Mouse (Mus musculus): ENCODE results near the gene Fthl17f.
A peak's percentile ranks its signal among the peaks of the same experiment; 100 is the strongest.
"Not testable (repeated sequence)": the region's sequence is repeated elsewhere in the genome, so short reads cannot be mapped to it uniquely, and the experiment has no call there.

Gene Fthl17f

DNA sequence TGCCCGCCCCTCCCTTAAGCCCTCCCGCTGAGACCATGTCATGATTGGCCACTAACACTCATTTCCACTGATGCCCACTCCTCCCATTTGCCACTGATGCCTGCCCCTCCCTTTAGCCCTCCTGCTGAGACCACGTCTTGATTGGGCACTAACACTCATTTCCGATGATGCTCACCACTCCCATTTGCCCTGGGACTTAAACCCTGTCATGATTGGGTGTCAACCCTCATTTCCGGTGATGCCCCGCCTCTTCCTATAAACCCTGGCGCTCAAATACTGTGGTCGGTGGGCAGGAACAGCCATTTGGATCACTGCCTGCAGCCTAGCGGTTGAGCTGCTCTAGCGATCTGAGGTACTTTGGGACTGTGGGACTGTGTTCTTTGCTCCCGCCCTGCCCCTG is at the start of gene Fthl17f:
Gene Fthl17f (plus strand): TSS at position 301 of the 400 bp plus-strand sequence.
- not testable (repeated sequence) for DNase-seq (ENCODE audit: low spot score in 2 of 2)

DNA sequence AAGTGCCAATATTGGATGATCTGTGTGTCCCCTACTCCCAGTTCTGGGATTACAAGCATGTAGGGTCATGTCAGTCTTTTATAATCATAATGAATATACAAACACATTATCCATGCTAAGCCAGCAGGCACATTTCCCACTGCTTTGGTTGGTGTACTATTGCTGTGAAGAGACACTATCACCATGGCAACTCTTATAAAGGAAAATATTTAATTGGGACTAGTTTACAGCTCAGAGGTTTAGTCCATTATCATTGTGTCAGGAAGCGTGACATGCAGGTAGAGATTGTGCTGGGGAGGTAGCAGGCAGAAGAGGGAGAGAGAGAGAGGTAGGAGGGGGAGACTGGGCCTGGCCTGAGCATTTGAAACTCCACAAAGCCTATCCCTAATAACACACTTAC is 46.7 kb upstream of the Fthl17f start:
- DNase-seq (ENCODE audit: low spot score in 2 of 2): no peak

DNA sequence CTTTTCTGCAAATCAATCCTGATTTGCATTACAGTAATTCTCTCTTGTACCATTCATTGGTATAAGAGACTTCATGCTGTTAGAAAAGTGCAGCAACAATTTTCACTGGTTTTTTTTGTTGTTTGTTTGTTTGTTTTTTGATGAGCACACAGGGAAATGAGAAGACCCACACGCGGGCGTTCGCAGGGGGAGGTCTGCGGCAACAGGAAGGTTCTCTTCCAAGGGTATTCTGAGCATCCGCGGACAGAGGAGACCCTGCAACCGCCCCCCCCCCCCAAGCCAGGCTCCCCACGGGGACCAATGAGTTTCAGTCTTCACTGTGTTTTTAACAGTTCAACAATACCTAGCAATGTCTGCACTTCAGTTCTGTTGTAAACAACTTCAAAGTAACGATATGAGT is 43.3 kb upstream of the Fthl17f start:
- DNase-seq (ENCODE audit: low spot score in 2 of 2): no peak

DNA sequence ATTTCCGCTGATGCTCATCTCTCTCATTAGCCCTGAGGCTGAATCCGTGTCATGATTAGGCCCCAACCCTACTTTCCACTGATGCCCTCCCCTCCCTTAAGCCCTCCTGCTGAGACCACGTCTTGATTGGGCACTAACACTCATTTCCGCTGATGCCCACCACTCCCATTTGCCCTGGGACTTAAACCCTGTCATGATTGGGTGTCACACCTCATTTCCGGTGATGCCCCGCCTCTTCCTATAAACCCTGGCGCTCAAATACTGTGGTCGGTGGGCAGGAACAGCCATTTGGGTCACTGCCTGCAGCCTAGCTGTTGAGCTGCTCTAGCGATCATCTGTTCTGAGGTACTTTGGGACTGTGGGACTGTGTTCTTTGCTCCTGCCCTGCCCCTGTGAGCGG is 29.6 kb upstream of the Fthl17f start, which contains the start of gene Fthl17e:
Gene Fthl17e (plus strand): TSS at position 301 of the 400 bp plus-strand sequence.
- DNase-seq (ENCODE audit: low spot score in 2 of 2): not testable (repeated sequence)

DNA sequence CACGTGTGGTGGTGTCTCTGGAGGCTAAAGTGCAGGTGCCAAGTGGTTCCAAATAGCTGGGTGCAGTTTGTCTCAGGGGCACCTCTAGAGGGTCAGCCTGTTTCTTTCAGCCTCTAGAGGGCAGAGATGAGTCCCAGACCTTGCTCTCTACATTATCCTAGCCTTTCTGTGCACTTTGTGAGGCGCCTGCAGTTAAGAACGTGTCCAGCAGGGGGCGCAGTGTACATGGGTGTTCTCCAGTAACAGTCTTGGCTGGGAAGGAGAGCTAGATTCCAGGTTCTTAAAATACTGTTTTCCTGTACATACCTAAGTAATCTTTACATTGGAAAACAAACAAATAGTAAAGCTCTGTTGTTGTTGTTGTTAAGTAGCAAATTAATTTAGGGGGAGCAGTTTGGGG is 21.2 kb upstream of the Fthl17f start:
- DNase-seq (ENCODE audit: low spot score in 2 of 2): peak in 1 of 2 experiments; percentile 1

DNA sequence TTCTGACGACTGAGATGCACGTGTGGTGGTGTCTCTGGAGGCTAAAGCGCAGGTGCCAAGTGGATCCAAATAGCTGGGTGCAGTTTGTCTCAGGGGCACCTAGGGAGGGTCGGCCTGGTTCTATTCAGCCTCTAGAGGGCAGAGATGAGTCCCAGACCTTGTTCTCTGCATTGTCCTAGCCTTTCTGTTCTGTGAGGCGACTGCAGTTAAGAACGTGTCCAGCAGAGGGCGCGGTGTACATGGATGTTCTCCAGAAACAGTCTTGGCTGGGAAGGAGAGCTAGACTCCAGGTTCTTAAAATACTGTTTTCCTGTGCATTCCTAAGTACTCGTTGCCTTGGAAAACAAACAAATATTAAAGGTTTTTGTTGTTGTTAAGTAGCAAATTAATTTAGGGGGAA is 1.9 kb upstream of the Fthl17f start:
- peak; percentile 58 to 86 for DNase-seq (ENCODE audit: low spot score in 2 of 2)

DNA sequence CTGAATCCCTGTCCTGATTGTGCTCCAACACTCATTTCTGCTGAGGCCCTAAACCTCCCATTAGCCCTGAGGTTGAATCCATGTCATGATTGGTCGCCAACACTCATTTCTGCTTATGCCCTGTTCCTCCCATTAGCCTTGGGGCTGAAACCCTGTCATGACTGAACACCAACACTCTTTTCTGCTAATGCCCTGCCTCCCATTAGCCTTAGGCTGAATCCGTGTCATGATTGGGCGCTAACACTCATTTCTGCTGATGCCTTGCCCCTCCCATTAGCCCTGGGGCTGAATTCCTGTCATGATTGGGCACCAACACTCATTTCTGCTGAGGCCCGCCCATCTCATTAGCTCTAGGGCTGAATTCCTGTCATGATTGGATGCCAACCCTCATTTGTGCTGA is 714 bp upstream of the Fthl17f start:
- DNase-seq (ENCODE audit: low spot score in 2 of 2): no peak

DNA sequence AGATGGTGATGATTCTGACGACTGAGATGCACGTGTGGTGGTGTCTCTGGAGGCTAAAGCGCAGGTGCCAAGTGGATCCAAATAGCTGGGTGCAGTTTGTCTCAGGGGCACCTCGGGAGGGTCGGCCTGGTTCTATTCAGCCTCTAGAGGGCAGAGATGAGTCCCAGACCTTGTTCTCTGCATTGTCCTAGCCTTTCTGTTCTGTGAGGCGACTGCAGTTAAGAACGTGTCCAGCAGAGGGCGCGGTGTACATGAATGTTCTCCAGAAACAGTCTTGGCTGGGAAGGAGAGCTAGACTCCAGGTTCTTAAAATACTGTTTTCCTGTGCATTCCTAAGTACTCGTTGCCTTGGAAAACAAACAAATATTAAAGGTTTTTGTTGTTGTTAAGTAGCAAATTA is 14.9 kb downstream of the Fthl17f start:
- peak; percentile 33 to 77 for DNase-seq (ENCODE audit: low spot score in 2 of 2)

DNA sequence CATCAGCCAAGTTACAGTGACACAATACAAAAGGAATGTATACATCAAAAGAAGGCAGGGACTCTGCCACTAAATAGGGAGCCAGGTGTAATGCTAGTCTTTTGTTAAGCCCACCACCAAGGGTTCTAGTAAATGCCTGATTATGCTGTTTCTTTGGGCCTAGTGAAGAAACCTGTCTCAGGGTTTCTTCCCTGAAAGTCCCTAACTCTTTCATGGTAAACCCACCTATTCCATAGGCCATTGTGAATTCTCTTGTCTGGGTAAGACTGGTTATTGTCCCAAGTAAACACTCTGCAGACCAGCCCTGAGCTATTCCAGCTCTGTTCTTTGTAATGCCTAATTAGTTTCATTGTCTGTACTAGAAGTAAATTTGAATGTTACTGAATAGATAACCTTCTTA is 32.3 kb downstream of the Fthl17f start:
- DNase-seq (ENCODE audit: low spot score in 2 of 2): not testable (repeated sequence)

DNA sequence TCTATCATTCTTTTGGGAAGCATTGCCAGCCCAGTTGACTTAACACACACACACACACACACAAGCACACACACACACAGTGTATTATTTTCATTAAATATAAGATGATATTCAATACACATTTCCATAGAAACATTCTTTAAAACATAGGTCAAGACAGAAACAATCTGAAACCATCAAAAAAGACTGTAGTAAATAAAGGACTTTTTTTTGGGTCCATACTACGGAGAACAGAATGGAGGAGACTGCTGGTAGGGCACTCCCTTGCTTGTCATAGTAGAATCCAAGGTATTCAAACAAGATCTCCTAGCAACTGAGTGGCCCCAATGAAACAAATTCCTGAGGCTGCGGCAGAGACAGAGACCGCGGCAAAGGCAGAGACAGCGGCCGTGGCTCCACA is 41.4 kb downstream of the Fthl17f start, which contains the start of gene 4930402K13Rik:
Gene 4930402K13Rik (plus strand): TSS at position 301 of the 400 bp plus-strand sequence.
- no peak for DNase-seq (ENCODE audit: low spot score in 2 of 2)

DNA sequence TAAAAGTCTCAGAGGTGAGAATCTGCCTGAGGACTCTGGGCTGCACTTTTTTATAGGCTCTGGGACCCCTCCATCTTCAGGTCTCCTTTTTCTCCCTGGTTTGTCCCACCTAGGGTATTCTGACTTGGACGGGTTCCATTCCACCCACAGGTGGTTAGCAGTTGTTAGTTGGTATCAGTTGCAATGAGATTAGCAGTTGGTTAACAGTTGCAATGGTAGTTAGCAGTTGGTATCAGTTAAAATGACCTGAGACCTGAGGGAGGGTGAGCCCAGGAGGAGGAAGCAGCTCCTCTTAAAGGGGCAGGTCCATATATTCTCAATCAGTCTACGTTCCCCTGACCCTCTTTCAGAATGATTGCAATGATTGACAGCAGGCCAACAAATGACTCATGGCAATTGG is 47.6 kb downstream of the Fthl17f start:
- no peak for DNase-seq (ENCODE audit: low spot score in 2 of 2)
